Mouse (Mus musculus): ENCODE measurements around the gene Kcnmb1. TPM values are rescaled to one million over a fixed set of nuclear protein-coding genes. Genes with fewer than 3 reads are reported as not detected.
A peak's percentile ranks its signal among the peaks of the same experiment; 100 is the strongest.

Kcnmb1 gene
- total and polyA plus RNA-seq, 3 experiments: 0.04 to 0.49 (median 0.09) TPM

GRCm38 (mm10) chr11:33927836-33928235 lies 35.0 kb upstream of the Kcnmb1 start:
- no peak for DNase-seq (ENCODE audit: extremely low read depth)
- Histone ChIP-seq H3K9me3 (replicated peaks; ENCODE audit: low read length) (no peaks in the 10 kb centered on the region), H3K4me3 (replicated peaks in 1 of 3; ENCODE audit: low read depth in 2 of 3, low read length in 2 of 3, poor library complexity in 1 of 3) (no peak overlapping the region), H3K4me1 (ENCODE audit: control insufficient read depth in 1 of 2, insufficient read depth in 2 of 2) (peaks cover 14 to 39% of the 10 kb centered on the region in 2 experiments), H3K9ac (ENCODE audit: insufficient read depth, low read depth) (no peak overlapping the region), H3K79me2 (replicated peaks; ENCODE audit: control insufficient read depth, extremely low read depth, insufficient read depth, poor library complexity, severe bottlenecking) (no peaks in the 10 kb centered on the region), H3K4me2 (ENCODE audit: insufficient read depth, low read depth, poor library complexity, severe bottlenecking) (no peak overlapping the region), H3K27me3 (replicated peaks) (peaks cover 5% of the 10 kb centered on the region), H3K36me3 (replicated peaks in 1 of 2; ENCODE audit: control insufficient read depth in 1 of 2, insufficient read depth in 1 of 2, low read length in 1 of 2) (no peaks in the 10 kb centered on the region), H3K27ac (ENCODE audit: insufficient read depth, low read depth) (no peak overlapping the region)
- TF ChIP-seq JUN (IDR thresholded peaks at IDR 0.05; ENCODE audit: insufficient read depth, low read depth, low read length): no peak
- TF ChIP-seq KAT2A (IDR thresholded peaks at IDR 0.05; ENCODE audit: insufficient replicate concordance, low read length): no peak
- no peak for TF ChIP-seq POLR2A (IDR thresholded peaks at IDR 0.05; ENCODE audit: low read depth, low read length)
- dilution Hi-C loops (cut with MboI; ENCODE audit: extremely low pct_ligation_motif_present, extremely low pct_unique_long_range_greater_than_20kb, low sequenced_read_pairs): no loop called here
- in situ Hi-C loops (cut with MboI; ENCODE audit: low pct_ligation_motif_present, low pct_unique_long_range_greater_than_20kb, low sequenced_read_pairs): no loop called here

GRCm38 (mm10) chr11:33928658-33929057 lies 34.2 kb upstream of the Kcnmb1 start:
- Histone ChIP-seq H3K4me1 (ENCODE audit: control insufficient read depth in 1 of 2, insufficient read depth in 2 of 2) (peaks cover 17 to 43% of the 10 kb centered on the region in 2 experiments), H3K4me2 (ENCODE audit: insufficient read depth, low read depth, poor library complexity, severe bottlenecking) (no peak overlapping the region), H3K9ac (ENCODE audit: insufficient read depth, low read depth) (no peak overlapping the region), H3K4me3 (replicated peaks in 1 of 3; ENCODE audit: low read depth in 2 of 3, low read length in 2 of 3, poor library complexity in 1 of 3) (no peak overlapping the region), H3K9me3 (replicated peaks; ENCODE audit: low read length) (no peaks in the 10 kb centered on the region), H3K27me3 (replicated peaks) (peaks cover 5% of the 10 kb centered on the region), H3K27ac (ENCODE audit: insufficient read depth, low read depth) (no peak overlapping the region), H3K36me3 (replicated peaks in 1 of 2; ENCODE audit: control insufficient read depth in 1 of 2, insufficient read depth in 1 of 2, low read length in 1 of 2) (no peaks in the 10 kb centered on the region), H3K79me2 (replicated peaks; ENCODE audit: control insufficient read depth, extremely low read depth, insufficient read depth, poor library complexity, severe bottlenecking) (no peaks in the 10 kb centered on the region)
- DNase-seq (ENCODE audit: extremely low read depth): peak; percentile 60
- peak; percentile 79 for TF ChIP-seq JUND (conservative IDR thresholded peaks at IDR 0.05; ENCODE audit: low read depth, low read length)
- no peak for TF ChIP-seq ETS1 (conservative IDR thresholded peaks at IDR 0.05; ENCODE audit: low read depth, low read length)
- TF ChIP-seq TBP (conservative IDR thresholded peaks at IDR 0.05; ENCODE audit: low read depth, low read length): no peak
- peak; percentile 50 for TF ChIP-seq RAD21 (IDR thresholded peaks at IDR 0.05; ENCODE audit: low read depth, low read length)
- TF ChIP-seq KAT2A (IDR thresholded peaks at IDR 0.05; ENCODE audit: insufficient replicate concordance, low read length): no peak
- no peak for TF ChIP-seq E2F4 (IDR thresholded peaks at IDR 0.05; ENCODE audit: insufficient replicate concordance, low read depth, low read length)
- TF ChIP-seq CTCF (conservative IDR thresholded peaks at IDR 0.05 in 1 of 2, IDR thresholded peaks at IDR 0.05 in 1 of 2; ENCODE audit: low read depth in 2 of 2, low read length in 2 of 2): peak; percentile 69 to 89
- peak; percentile 77 for TF ChIP-seq SMC3 (IDR thresholded peaks at IDR 0.05; ENCODE audit: low read depth, low read length)
- TF ChIP-seq MYC (IDR thresholded peaks at IDR 0.05; ENCODE audit: low read depth, low read length): no peak
- TF ChIP-seq MAX (IDR thresholded peaks at IDR 0.05; ENCODE audit: low read length): no peak
- TF ChIP-seq BHLHE40 (IDR thresholded peaks at IDR 0.05; ENCODE audit: low read depth, low read length): no peak
- peak; percentile 76 for TF ChIP-seq JUN (IDR thresholded peaks at IDR 0.05; ENCODE audit: insufficient read depth, low read depth, low read length)
- no peak for TF ChIP-seq ZNF384 (IDR thresholded peaks at IDR 0.05; ENCODE audit: low read depth, low read length)
- peak; percentile 24; the same call in 1 of the 2 replicates for TF ChIP-seq TCF12 (IDR thresholded peaks at IDR 0.05; ENCODE audit: low read depth, low read length)
- dilution Hi-C loops (cut with MboI; ENCODE audit: extremely low pct_ligation_motif_present, extremely low pct_unique_long_range_greater_than_20kb, low sequenced_read_pairs): no loop called here
- in situ Hi-C loops (cut with MboI; ENCODE audit: low pct_ligation_motif_present, low pct_unique_long_range_greater_than_20kb, low sequenced_read_pairs): no loop called here

Data from CH12.LX (cell line).